Mouse (Mus musculus): ENCODE results near the gene Lpp.

DNA sequence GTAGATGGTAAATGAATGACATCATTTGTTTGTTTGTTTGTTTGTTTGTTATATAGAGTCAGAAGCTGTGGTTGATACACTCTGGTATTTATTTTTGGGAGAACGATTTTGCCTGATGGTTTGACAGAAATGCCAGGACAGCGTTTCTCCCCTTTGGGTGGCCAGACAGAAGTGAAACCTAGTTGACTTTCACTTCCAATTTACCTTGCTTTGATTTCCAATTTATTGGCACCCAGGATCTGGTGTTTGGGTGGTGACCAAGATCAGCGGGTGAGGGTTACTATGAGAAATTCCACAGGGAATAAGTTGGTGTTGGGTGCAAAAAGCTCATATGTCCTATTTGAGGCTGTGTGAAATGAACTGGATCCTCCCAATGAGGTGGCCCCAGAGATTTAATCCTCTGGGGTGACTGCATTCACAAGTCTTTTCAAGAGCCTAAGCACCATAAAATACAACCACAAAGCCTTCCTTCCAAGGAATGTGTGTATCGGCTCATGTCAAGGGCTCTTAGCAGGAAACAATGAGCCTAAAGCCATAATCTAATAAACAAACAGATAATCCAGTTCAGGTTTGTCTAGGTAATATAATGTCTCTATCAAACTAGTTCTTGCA, 249.8 kb downstream of the Lpp start:
- TF ChIP-seq CTCF (IDR thresholded peaks at IDR 0.05; ENCODE audit: control insufficient read depth, insufficient read depth, insufficient replicate concordance, low read depth, low read length) (no peak), POLR2A (IDR thresholded peaks at IDR 0.05; ENCODE audit: control insufficient read depth, low read depth, low read length) (no peak)

All from testis, adult 2 months (tissue).